Mouse (Mus musculus): ENCODE measurements around the gene Pacrg. TPM values are rescaled to one million over a fixed set of nuclear protein-coding genes. Genes with fewer than 3 reads are reported as not detected.

The Pacrg gene
- polyA plus RNA-seq, 1 experiment from 2014 or later, result 1.2 TPM

- H3K4me1 ChIP-seq (replicated peaks), result no peaks in the 10 kb centered on the region
- 90% methylated on average over 4 of the region's 4 CpGs for WGBS
- H3K4me2 ChIP-seq, result no peak overlapping the region
- no peak overlapping the region for H3K27ac ChIP-seq
- 0 out of 2 replicates have a peak, but pooled peaks cover 4% of the 10 kb centered on the region for H3K27me3 ChIP-seq
- H3K9ac ChIP-seq (replicated peaks), result no peak overlapping the region
- no peak for ATAC-seq (ENCODE audit: insufficient number of reproducible peaks, insufficient read depth, low FRiP score, low TSS enrichment, low read depth)
- no peak overlapping the region for H3K4me3 ChIP-seq (replicated peaks)
- no peaks in the 10 kb centered on the region for H3K36me3 ChIP-seq
- H3K9me3 ChIP-seq, result no peaks in the 10 kb centered on the region
Measured at GRCm38 (mm10) chr17:10548969-10549368, 291.1 kb downstream of the Pacrg start.

DNA sequence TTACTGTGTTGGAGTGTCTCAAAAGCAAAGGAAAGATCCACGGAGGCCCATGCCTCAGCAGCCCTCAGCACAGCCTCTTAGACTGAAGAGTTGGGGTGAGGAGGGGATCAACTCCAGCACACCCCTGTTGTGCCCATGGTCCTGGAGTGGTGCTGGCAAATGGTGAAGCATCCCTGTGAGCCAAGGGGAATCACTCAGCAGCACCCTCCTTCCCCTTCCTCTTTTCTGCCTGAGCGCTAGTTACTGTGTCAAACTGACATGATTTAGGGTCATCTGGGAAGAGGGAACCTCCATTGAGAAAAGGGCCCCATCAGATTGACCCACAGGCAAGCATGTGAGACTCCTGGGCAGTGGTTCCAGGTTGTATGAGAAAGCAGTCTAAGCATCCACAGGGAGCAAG, 299.3 kb downstream of the Pacrg start:
- WGBS, result 78% methylated on average over 2 of the region's 2 CpGs
- Histone ChIP-seq H3K4me2 (no peak overlapping the region), H3K9ac (replicated peaks) (no peak overlapping the region), H3K36me3 (no peaks in the 10 kb centered on the region), H3K4me1 (replicated peaks) (no peaks in the 10 kb centered on the region), H3K9me3 (no peaks in the 10 kb centered on the region), H3K27ac (no peak overlapping the region), H3K27me3 (no peaks in the 10 kb centered on the region; the same call in 1 of the 2 replicates), H3K4me3 (replicated peaks) (no peak overlapping the region)
- ATAC-seq (ENCODE audit: insufficient number of reproducible peaks, insufficient read depth, low FRiP score, low TSS enrichment, low read depth), result no peak

DNA sequence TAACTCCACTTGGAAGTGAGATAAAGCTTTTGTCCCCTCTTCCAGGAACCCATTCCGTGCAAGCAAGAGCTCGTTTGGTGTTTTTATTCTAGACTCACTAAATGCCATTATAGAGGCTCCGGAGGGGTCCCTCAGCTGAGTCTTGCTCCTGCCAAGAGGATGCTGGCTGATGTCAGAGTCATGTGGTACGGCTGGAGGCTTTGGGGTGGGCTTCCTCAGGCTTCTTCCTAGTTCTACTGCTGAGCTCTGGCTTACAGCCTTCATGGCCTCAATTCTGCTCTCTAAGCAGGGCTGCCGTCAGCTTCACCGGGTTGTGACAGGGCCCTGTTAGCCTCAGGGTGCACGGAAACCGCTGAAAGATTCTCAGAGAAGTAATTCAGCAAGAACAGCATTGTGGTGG, 305.9 kb downstream of the Pacrg start:
- Histone ChIP-seq H3K9ac (replicated peaks) (no peak overlapping the region), H3K9me3 (no peaks in the 10 kb centered on the region), H3K27me3 (peaks cover 3% of the 10 kb centered on the region; the same call in 1 of the 2 replicates), H3K4me3 (replicated peaks) (no peak overlapping the region), H3K27ac (no peak overlapping the region), H3K4me1 (replicated peaks) (no peaks in the 10 kb centered on the region), H3K36me3 (no peaks in the 10 kb centered on the region), H3K4me2 (no peak overlapping the region)
- WGBS, result 63% methylated on average over 8 of the region's 8 CpGs
- ATAC-seq (ENCODE audit: insufficient number of reproducible peaks, insufficient read depth, low FRiP score, low TSS enrichment, low read depth), result no peak

- Histone ChIP-seq H3K9me3 (no peaks in the 10 kb centered on the region), H3K4me2 (no peak overlapping the region), H3K4me1 (replicated peaks) (no peaks in the 10 kb centered on the region), H3K4me3 (replicated peaks) (no peak overlapping the region), H3K27me3 (peaks cover 3% of the 10 kb centered on the region; the same call in 1 of the 2 replicates), H3K36me3 (no peaks in the 10 kb centered on the region), H3K9ac (replicated peaks) (no peak overlapping the region), H3K27ac (no peak overlapping the region)
- 42% methylated on average over 7 of the region's 7 CpGs for WGBS
- no peak for ATAC-seq (ENCODE audit: insufficient number of reproducible peaks, insufficient read depth, low FRiP score, low TSS enrichment, low read depth)
Measured at GRCm38 (mm10) chr17:10533461-10533860, 306.6 kb downstream of the Pacrg start.

DNA sequence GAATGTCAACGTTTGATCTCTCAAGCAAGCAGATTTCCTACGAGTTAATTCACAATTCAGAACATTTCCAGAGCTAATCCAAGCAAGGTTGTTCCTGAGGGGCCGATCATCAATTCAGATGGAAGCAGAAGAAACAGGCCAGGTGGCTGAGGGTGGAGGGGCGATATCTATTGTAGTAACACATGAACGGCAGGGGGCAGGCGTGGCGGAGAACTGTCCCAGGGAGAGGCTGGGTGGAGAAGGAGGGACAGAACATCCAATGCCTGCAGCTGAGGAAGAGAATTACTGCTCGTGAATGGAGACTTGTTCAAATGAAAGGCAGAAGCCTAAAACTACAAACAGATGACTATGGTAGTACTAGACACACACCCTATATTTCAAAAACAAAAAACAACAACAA, 309.1 kb downstream of the Pacrg start:
- no peak overlapping the region for H3K4me2 ChIP-seq
- WGBS, result 33% methylated on average over 8 of the region's 8 CpGs
- no peak overlapping the region for H3K27ac ChIP-seq
- ATAC-seq (ENCODE audit: insufficient number of reproducible peaks, insufficient read depth, low FRiP score, low TSS enrichment, low read depth), result no peak
- H3K36me3 ChIP-seq, result no peaks in the 10 kb centered on the region
- no peak overlapping the region for H3K9ac ChIP-seq (replicated peaks)
- H3K27me3 ChIP-seq, result peaks cover 3% of the 10 kb centered on the region; the same call in 1 of the 2 replicates
- H3K9me3 ChIP-seq, result no peaks in the 10 kb centered on the region
- H3K4me3 ChIP-seq (replicated peaks), result no peak overlapping the region
- no peaks in the 10 kb centered on the region for H3K4me1 ChIP-seq (replicated peaks)

- no peak overlapping the region for H3K27ac ChIP-seq
- H3K36me3 ChIP-seq, result no peaks in the 10 kb centered on the region
- no peaks in the 10 kb centered on the region for H3K9me3 ChIP-seq
- no peak overlapping the region for H3K4me2 ChIP-seq
- H3K4me1 ChIP-seq (replicated peaks), result no peaks in the 10 kb centered on the region
- H3K4me3 ChIP-seq (replicated peaks), result no peak overlapping the region
- WGBS, result 68% methylated on average over 3 of the region's 3 CpGs
- H3K9ac ChIP-seq (replicated peaks), result no peak overlapping the region
- no peak for ATAC-seq (ENCODE audit: insufficient number of reproducible peaks, insufficient read depth, low FRiP score, low TSS enrichment, low read depth)
- H3K27me3 ChIP-seq, result peaks cover 3% of the 10 kb centered on the region; the same call in 1 of the 2 replicates
Measured at GRCm38 (mm10) chr17:10529329-10529955, 310.7 kb downstream of the Pacrg start.

GRCm38 (mm10) chr17:10521282-10521681, 318.8 kb downstream of the Pacrg start:
- ATAC-seq (ENCODE audit: insufficient number of reproducible peaks, insufficient read depth, low FRiP score, low TSS enrichment, low read depth), result no peak

DNA sequence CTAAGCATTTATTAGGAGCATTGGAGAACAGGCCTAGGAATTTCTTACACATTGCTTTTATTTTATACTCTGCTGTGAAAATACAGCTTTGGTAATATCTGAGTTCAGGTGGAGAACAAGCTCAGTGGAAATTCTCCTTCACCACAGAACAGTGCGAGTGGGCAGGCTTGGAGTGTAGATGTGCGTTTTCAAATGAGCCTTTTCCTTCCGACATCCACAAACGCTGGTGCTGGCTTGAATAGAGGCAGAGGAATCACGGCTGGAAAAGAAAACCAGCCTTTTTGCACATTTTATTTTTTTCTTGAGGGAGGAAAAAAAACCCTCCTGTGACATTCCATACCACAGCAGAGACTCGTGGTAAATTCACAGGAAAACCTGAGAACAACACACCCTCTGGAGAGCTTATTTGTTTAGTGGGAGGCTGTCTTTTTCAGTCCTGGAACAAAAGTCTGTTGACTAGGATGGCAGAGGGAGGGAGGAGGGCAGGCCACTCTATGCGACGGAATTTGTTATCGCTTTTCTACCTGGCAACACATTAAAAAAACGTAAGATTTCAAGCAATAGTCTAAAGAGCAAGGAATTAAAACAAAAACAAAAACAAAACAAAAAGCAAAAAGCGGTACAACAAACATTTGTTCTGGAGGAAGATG, 320.5 kb downstream of the Pacrg start:
- Histone ChIP-seq H3K36me3 (no peaks in the 10 kb centered on the region), H3K9me3 (no peaks in the 10 kb centered on the region), H3K4me1 (replicated peaks) (peaks cover 29% of the 10 kb centered on the region), H3K9ac (replicated peaks) (no peak overlapping the region), H3K4me2 (no peak overlapping the region), H3K27ac (peak overlapping the region; percentile 56; the same call in 1 of the 2 replicates), H3K4me3 (replicated peaks) (no peak overlapping the region), H3K27me3 (0 out of 2 replicates have a peak, but pooled peaks cover 3% of the 10 kb centered on the region)
- ATAC-seq (ENCODE audit: insufficient number of reproducible peaks, insufficient read depth, low FRiP score, low TSS enrichment, low read depth), result no peak
- 48% methylated on average over 11 of the region's 11 CpGs for WGBS

More at GRCm38 (mm10) chr17:10521282-10521681, 318.8 kb downstream of the Pacrg start:
- no peaks in the 10 kb centered on the region for H3K9me3 ChIP-seq
- H3K27ac ChIP-seq, result no peak overlapping the region
- no peaks in the 10 kb centered on the region for H3K36me3 ChIP-seq
- peaks cover 19% of the 10 kb centered on the region; the same call in 1 of the 2 replicates for H3K4me1 ChIP-seq (replicated peaks)
- H3K9ac ChIP-seq (replicated peaks), result no peak overlapping the region
- 84% methylated on average over 7 of the region's 7 CpGs for WGBS
- H3K27me3 ChIP-seq, result 0 out of 2 replicates have a peak, but pooled peaks cover 3% of the 10 kb centered on the region
- H3K4me3 ChIP-seq (replicated peaks), result no peak overlapping the region
- no peak overlapping the region for H3K4me2 ChIP-seq

- Histone ChIP-seq H3K36me3 (no peaks in the 10 kb centered on the region), H3K9me3 (no peaks in the 10 kb centered on the region), H3K4me2 (no peak overlapping the region), H3K9ac (replicated peaks) (no peak overlapping the region), H3K27ac (no peak overlapping the region), H3K4me3 (replicated peaks) (no peak overlapping the region), H3K27me3 (no peaks in the 10 kb centered on the region), H3K4me1 (replicated peaks) (peaks cover 27% of the 10 kb centered on the region)
- ATAC-seq (ENCODE audit: insufficient number of reproducible peaks, insufficient read depth, low FRiP score, low TSS enrichment, low read depth), result no peak; the same call in 1 of the 2 replicates
- 42% methylated on average over 6 of the region's 6 CpGs for WGBS
Measured at GRCm38 (mm10) chr17:10514812-10515211, 325.3 kb downstream of the Pacrg start.

- Histone ChIP-seq H3K4me1 (replicated peaks) (peaks cover 20% of the 10 kb centered on the region), H3K9ac (replicated peaks) (no peak overlapping the region), H3K36me3 (no peaks in the 10 kb centered on the region), H3K9me3 (no peaks in the 10 kb centered on the region), H3K27me3 (no peaks in the 10 kb centered on the region), H3K4me2 (no peak overlapping the region), H3K4me3 (replicated peaks) (no peak overlapping the region), H3K27ac (no peak overlapping the region)
- no peak for ATAC-seq (ENCODE audit: insufficient number of reproducible peaks, insufficient read depth, low FRiP score, low TSS enrichment, low read depth)
- 85% methylated on average over 10 of the region's 10 CpGs for WGBS
Measured at GRCm38 (mm10) chr17:10510913-10511759, 329.0 kb downstream of the Pacrg start.

- Histone ChIP-seq H3K4me2 (no peak overlapping the region), H3K27ac (no peak overlapping the region), H3K4me3 (replicated peaks) (no peak overlapping the region), H3K9ac (replicated peaks) (no peak overlapping the region), H3K27me3 (no peaks in the 10 kb centered on the region), H3K36me3 (no peaks in the 10 kb centered on the region), H3K9me3 (no peaks in the 10 kb centered on the region), H3K4me1 (replicated peaks) (peaks cover 16% of the 10 kb centered on the region)
- 80% methylated on average over 5 of the region's 5 CpGs for WGBS
- no peak for ATAC-seq (ENCODE audit: insufficient number of reproducible peaks, insufficient read depth, low FRiP score, low TSS enrichment, low read depth)
Measured at GRCm38 (mm10) chr17:10510467-10510866, 329.6 kb downstream of the Pacrg start.
